Mouse (Mus musculus): ENCODE data around the gene Tnfrsf1a. TPM values are rescaled to one million over a fixed set of nuclear protein-coding genes. Genes with fewer than 3 reads are reported as not detected.

Gene Tnfrsf1a
- total and polyA plus RNA-seq, 2 experiments = 21.0 to 110 TPM

- peak; percentile 66 for DNase-seq (ENCODE audit: extremely low read depth, low read depth, low spot score)
- Histone ChIP-seq H3K36me3 (ENCODE audit: control insufficient read depth, insufficient read depth, low read length) (no peaks in the 10 kb centered on the region), H3K27me3 (ENCODE audit: control insufficient read depth, insufficient read depth, low read length) (no peaks in the 10 kb centered on the region), H3K4me1 (ENCODE audit: control insufficient read depth, insufficient read depth, low read length) (peaks cover 47% of the 10 kb centered on the region), H3K79me2 (ENCODE audit: control insufficient read depth, insufficient read depth, low read length) (peaks cover 49% of the 10 kb centered on the region; the same call in 1 of the 2 replicates), H3K27ac (replicated peaks; ENCODE audit: insufficient read depth, low read depth, low read length) (peak overlapping the region; percentile 51), H3K4me3 (ENCODE audit: insufficient read depth, low read depth, low read length) (peak overlapping the region; percentile 71), H3K9ac (ENCODE audit: low read depth, low read length) (peak overlapping the region; percentile 43)
- TF ChIP-seq POLR2A (IDR thresholded peaks at IDR 0.05; ENCODE audit: extremely low read depth, insufficient read depth, low read length) (no peak), CTCF (IDR thresholded peaks at IDR 0.05; ENCODE audit: low read depth, low read length) (no peak)
- WGBS = 7% methylated on average over 8 of the region's 8 CpGs
These were observed 2.3 kb downstream of the Tnfrsf1a start for GRCm38 (mm10) chr6:125351368-125352045.

- Histone ChIP-seq H3K79me2 (ENCODE audit: control insufficient read depth, insufficient read depth, low read length) (peaks cover 49% of the 10 kb centered on the region; the same call in 1 of the 2 replicates), H3K9ac (ENCODE audit: low read depth, low read length) (0 out of 2 replicates have a peak overlapping the region, but pooled peaks have one; percentile 2), H3K36me3 (ENCODE audit: control insufficient read depth, insufficient read depth, low read length) (peaks cover under 1% of the 10 kb centered on the region; the same call in 1 of the 2 replicates), H3K27me3 (ENCODE audit: control insufficient read depth, insufficient read depth, low read length) (no peaks in the 10 kb centered on the region), H3K4me3 (ENCODE audit: insufficient read depth, low read depth, low read length) (no peak overlapping the region), H3K27ac (replicated peaks; ENCODE audit: insufficient read depth, low read depth, low read length) (peak overlapping the region; percentile 51), H3K4me1 (ENCODE audit: control insufficient read depth, insufficient read depth, low read length) (peaks cover 47% of the 10 kb centered on the region)
- TF ChIP-seq POLR2A (IDR thresholded peaks at IDR 0.05; ENCODE audit: extremely low read depth, insufficient read depth, low read length) (no peak), CTCF (IDR thresholded peaks at IDR 0.05; ENCODE audit: low read depth, low read length) (no peak)
- no peak for DNase-seq (ENCODE audit: extremely low read depth, low read depth, low spot score)
- WGBS = 18% methylated on average over 5 of the region's 5 CpGs
These were observed 2.9 kb downstream of the Tnfrsf1a start for GRCm38 (mm10) chr6:125352046-125352384.

GRCm38 (mm10) chr6:125352811-125353210 lies 3.6 kb downstream of the Tnfrsf1a start:
- Histone ChIP-seq H3K4me3 (ENCODE audit: insufficient read depth, low read depth, low read length) (no peak overlapping the region), H3K27ac (replicated peaks; ENCODE audit: insufficient read depth, low read depth, low read length) (peak overlapping the region; percentile 73)

GRCm38 (mm10) chr6:125353221-125353620 lies 4.1 kb downstream of the Tnfrsf1a start:
- H3K27ac ChIP-seq (replicated peaks; ENCODE audit: insufficient read depth, low read depth, low read length) = peak overlapping the region; percentile 73
- no peak for TF ChIP-seq CTCF (IDR thresholded peaks at IDR 0.05; ENCODE audit: low read depth, low read length)
- TF ChIP-seq POLR2A (IDR thresholded peaks at IDR 0.05; ENCODE audit: extremely low read depth, insufficient read depth, low read length) = no peak
- peak overlapping the region; percentile 8; the same call in 1 of the 2 replicates for H3K4me3 ChIP-seq (ENCODE audit: insufficient read depth, low read depth, low read length)
- 72% methylated on average over 11 of the region's 11 CpGs for WGBS
- H3K9ac ChIP-seq (ENCODE audit: low read depth, low read length) = 0 out of 2 replicates have a peak overlapping the region, but pooled peaks have one; percentile 13
- no peaks in the 10 kb centered on the region for H3K27me3 ChIP-seq (ENCODE audit: control insufficient read depth, insufficient read depth, low read length)
- peaks cover 53% of the 10 kb centered on the region; the same call in 1 of the 2 replicates for H3K79me2 ChIP-seq (ENCODE audit: control insufficient read depth, insufficient read depth, low read length)
- H3K36me3 ChIP-seq (ENCODE audit: control insufficient read depth, insufficient read depth, low read length) = peaks cover 10% of the 10 kb centered on the region; the same call in 1 of the 2 replicates
- no peak for DNase-seq (ENCODE audit: extremely low read depth, low read depth, low spot score)
- H3K4me1 ChIP-seq (ENCODE audit: control insufficient read depth, insufficient read depth, low read length) = peaks cover 47% of the 10 kb centered on the region

More at GRCm38 (mm10) chr6:125352811-125353210, 3.6 kb downstream of the Tnfrsf1a start:
- 0 out of 2 replicates have a peak overlapping the region, but pooled peaks have one; percentile 2 for H3K9ac ChIP-seq (ENCODE audit: low read depth, low read length)
- peaks cover 53% of the 10 kb centered on the region; the same call in 1 of the 2 replicates for H3K79me2 ChIP-seq (ENCODE audit: control insufficient read depth, insufficient read depth, low read length)
- WGBS = 54% methylated on average over 4 of the region's 4 CpGs
- no peaks in the 10 kb centered on the region for H3K27me3 ChIP-seq (ENCODE audit: control insufficient read depth, insufficient read depth, low read length)
- peaks cover 47% of the 10 kb centered on the region for H3K4me1 ChIP-seq (ENCODE audit: control insufficient read depth, insufficient read depth, low read length)
- peaks cover 7% of the 10 kb centered on the region; the same call in 1 of the 2 replicates for H3K36me3 ChIP-seq (ENCODE audit: control insufficient read depth, insufficient read depth, low read length)
- DNase-seq (ENCODE audit: extremely low read depth, low read depth, low spot score) = no peak
- no peak for TF ChIP-seq POLR2A (IDR thresholded peaks at IDR 0.05; ENCODE audit: extremely low read depth, insufficient read depth, low read length)
- no peak for TF ChIP-seq CTCF (IDR thresholded peaks at IDR 0.05; ENCODE audit: low read depth, low read length)

- Histone ChIP-seq H3K36me3 (ENCODE audit: control insufficient read depth, insufficient read depth, low read length) (peaks cover 12% of the 10 kb centered on the region; the same call in 1 of the 2 replicates), H3K27me3 (ENCODE audit: control insufficient read depth, insufficient read depth, low read length) (no peaks in the 10 kb centered on the region), H3K4me3 (ENCODE audit: insufficient read depth, low read depth, low read length) (peak overlapping the region; percentile 8; the same call in 1 of the 2 replicates), H3K27ac (replicated peaks; ENCODE audit: insufficient read depth, low read depth, low read length) (peak overlapping the region; percentile 73), H3K79me2 (ENCODE audit: control insufficient read depth, insufficient read depth, low read length) (peaks cover 53% of the 10 kb centered on the region; the same call in 1 of the 2 replicates), H3K4me1 (ENCODE audit: control insufficient read depth, insufficient read depth, low read length) (peaks cover 47% of the 10 kb centered on the region), H3K9ac (ENCODE audit: low read depth, low read length) (peak overlapping the region; percentile 13; the same call in 1 of the 2 replicates)
- WGBS = 60% methylated on average over 4 of the region's 4 CpGs
- DNase-seq (ENCODE audit: extremely low read depth, low read depth, low spot score) = no peak
- TF ChIP-seq POLR2A (IDR thresholded peaks at IDR 0.05; ENCODE audit: extremely low read depth, insufficient read depth, low read length) (no peak), CTCF (IDR thresholded peaks at IDR 0.05; ENCODE audit: low read depth, low read length) (no peak)
These were observed 4.5 kb downstream of the Tnfrsf1a start for GRCm38 (mm10) chr6:125353655-125354054.

All from liver, adult 2 months (tissue).